Mouse (Mus musculus) heart, embryonic 13.5 days (tissue): ENCODE data around the gene Ttc7b. TPM values are rescaled to one million over a fixed set of nuclear protein-coding genes. Genes with fewer than 3 reads are reported as not detected.

Experiments
- ATAC-seq: fragments of 200-750 bp; cut with Nextera tagmentation; 2 replicates; pipeline ENCODE4 v1.8.0; 2017; ENCODE audit warnings: moderate TSS enrichment; ENCODE audit not compliant: insufficient number of reproducible peaks, low FRiP score, low TSS enrichment; ENCODE audit errors: extremely low read depth
- H3K27ac ChIP-seq: fragments of 300-500 bp; sonication (generic); replicated peaks from 2 replicates; pipeline ENCODE4 v1.5.1; 2015; ENCODE audit warnings: moderate library complexity, mild to moderate bottlenecking, inconsistent platforms
- H3K27me3 ChIP-seq: fragments of 300-500 bp; sonication (generic); replicated peaks from 2 replicates; pipeline ENCODE4 v1.6.1; 2015; ENCODE audit warnings: mild to moderate bottlenecking, inconsistent platforms
- H3K36me3 ChIP-seq: fragments of 300-500 bp; sonication (generic); 2 replicates; pipeline ENCODE4 v1.6.1; 2015; ENCODE audit warnings: mild to moderate bottlenecking, inconsistent platforms
- H3K4me1 ChIP-seq: fragments of 300-500 bp; sonication (generic); 2 replicates; pipeline ENCODE4 v1.6.1; 2015; ENCODE audit warnings: inconsistent platforms
- H3K4me2 ChIP-seq: fragments of 300-500 bp; sonication (generic); 2 replicates; pipeline ENCODE4 v1.6.1; 2015; ENCODE audit warnings: inconsistent platforms, mild to moderate bottlenecking, moderate library complexity
- H3K4me3 ChIP-seq: fragments of 300-500 bp; sonication (generic); 2 replicates; pipeline ENCODE4 v1.5.1; 2015; ENCODE audit warnings: moderate library complexity, mild to moderate bottlenecking, inconsistent platforms
- H3K9ac ChIP-seq: fragments of 300-500 bp; sonication (generic); 2 replicates; pipeline ENCODE4 v1.6.1; 2015; ENCODE audit warnings: inconsistent platforms, mild to moderate bottlenecking, moderate library complexity
- H3K9me3 ChIP-seq: fragments of 300-500 bp; sonication (generic); 2 replicates; pipeline ENCODE4 v1.6.1; 2016; ENCODE audit warnings: inconsistent platforms
- WGBS: fragments of 180-500 bp; shearing (Covaris S2); methylation state at CpG from one replicate; pipeline ENCODE4 v1.1.7; 2015; ENCODE audit warnings: mixed read lengths; 5-methylcytosine and 5-hydroxymethylcytosine counted together
- polyA plus RNA-seq: library from polyadenylated mRNA; unstranded; fragments of >200 nt; fragmentation: Nextera tagmentation; extraction: Ambion mirVana; gene quantifications from 2 replicates; pipeline ENCODE4 v1.2.1, GENCODE M21; 2015

The Ttc7b gene
- polyA plus RNA-seq, 1 experiment from 2014 or later = 6.5 TPM

- Histone ChIP-seq H3K4me2 (no peak overlapping the region), H3K9me3 (no peaks in the 10 kb centered on the region), H3K4me3 (no peak overlapping the region), H3K9ac (no peak overlapping the region), H3K4me1 (no peaks in the 10 kb centered on the region), H3K27me3 (no peaks in the 10 kb centered on the region), H3K27ac (no peak overlapping the region), H3K36me3 (peaks cover 60% of the 10 kb centered on the region)
- 91% methylated on average over 5 of the region's 5 CpGs for WGBS
- no peak for ATAC-seq
These were observed 32.3 kb downstream of the Ttc7b start for GRCm38 (mm10) chr12:100488368-100488767.

DNA sequence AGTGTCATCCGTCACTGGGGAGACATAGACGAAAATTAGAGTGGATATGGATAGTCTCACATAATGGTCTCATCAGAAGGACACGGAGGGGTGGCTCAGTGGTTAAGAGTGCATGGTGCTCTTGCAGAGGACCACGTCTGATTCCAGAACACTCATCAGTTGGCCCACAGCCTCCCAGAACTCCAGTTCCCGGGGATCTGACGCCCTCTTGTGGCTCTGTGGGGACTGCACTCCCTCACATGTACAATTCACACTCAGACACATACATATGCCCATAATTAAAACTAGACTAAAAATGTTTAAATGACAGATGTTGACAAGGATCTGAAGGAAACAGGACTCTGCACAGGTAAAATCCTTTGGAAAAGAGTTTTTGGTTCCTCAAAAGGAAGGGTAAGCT, 34.4 kb downstream of the Ttc7b start:
- no peak overlapping the region for H3K27ac ChIP-seq
- no peaks in the 10 kb centered on the region for H3K27me3 ChIP-seq
- H3K4me2 ChIP-seq = no peak overlapping the region
- no peak overlapping the region for H3K4me3 ChIP-seq
- no peaks in the 10 kb centered on the region for H3K4me1 ChIP-seq
- peaks cover 50% of the 10 kb centered on the region for H3K36me3 ChIP-seq
- 72% methylated on average over 6 of the region's 6 CpGs for WGBS
- no peak overlapping the region for H3K9ac ChIP-seq
- no peaks in the 10 kb centered on the region for H3K9me3 ChIP-seq
- no peak for ATAC-seq

- Histone ChIP-seq H3K9ac (no peak overlapping the region), H3K4me1 (peaks cover 22% of the 10 kb centered on the region), H3K36me3 (peaks cover 33% of the 10 kb centered on the region), H3K4me3 (no peak overlapping the region), H3K27ac (no peak overlapping the region), H3K4me2 (no peak overlapping the region), H3K27me3 (no peaks in the 10 kb centered on the region), H3K9me3 (no peaks in the 10 kb centered on the region)
- no peak for ATAC-seq
- 83% methylated on average over 1 of the region's 1 CpGs for WGBS
These were observed 37.6 kb downstream of the Ttc7b start for GRCm38 (mm10) chr12:100483054-100483453.

DNA sequence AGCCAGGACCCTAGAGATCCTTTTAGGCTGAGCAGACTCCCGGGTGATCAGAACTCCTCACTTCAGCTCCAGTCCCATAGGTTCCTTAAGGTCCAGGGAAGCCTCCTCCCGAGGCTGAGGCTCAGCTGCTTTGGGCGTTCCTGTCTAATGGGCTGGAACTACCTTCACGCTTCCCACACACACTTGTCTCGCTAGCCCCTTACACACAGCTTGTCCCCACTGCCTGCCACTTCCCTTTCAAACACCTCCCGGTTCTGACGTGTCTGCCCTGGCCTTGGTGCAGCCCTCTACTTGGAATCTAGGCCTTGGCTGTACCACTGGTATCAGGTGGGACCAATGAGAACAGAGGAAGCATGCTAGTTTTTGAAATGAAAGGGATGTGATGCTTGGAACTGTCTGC, 38.4 kb downstream of the Ttc7b start:
- ATAC-seq = no peak
- no peak overlapping the region for H3K4me2 ChIP-seq
- no peak overlapping the region for H3K4me3 ChIP-seq
- peaks cover 22% of the 10 kb centered on the region for H3K4me1 ChIP-seq
- H3K9ac ChIP-seq = no peak overlapping the region
- peaks cover 34% of the 10 kb centered on the region for H3K36me3 ChIP-seq
- no peaks in the 10 kb centered on the region for H3K9me3 ChIP-seq
- no peaks in the 10 kb centered on the region for H3K27me3 ChIP-seq
- 72% methylated on average over 7 of the region's 7 CpGs for WGBS
- no peak overlapping the region for H3K27ac ChIP-seq

DNA sequence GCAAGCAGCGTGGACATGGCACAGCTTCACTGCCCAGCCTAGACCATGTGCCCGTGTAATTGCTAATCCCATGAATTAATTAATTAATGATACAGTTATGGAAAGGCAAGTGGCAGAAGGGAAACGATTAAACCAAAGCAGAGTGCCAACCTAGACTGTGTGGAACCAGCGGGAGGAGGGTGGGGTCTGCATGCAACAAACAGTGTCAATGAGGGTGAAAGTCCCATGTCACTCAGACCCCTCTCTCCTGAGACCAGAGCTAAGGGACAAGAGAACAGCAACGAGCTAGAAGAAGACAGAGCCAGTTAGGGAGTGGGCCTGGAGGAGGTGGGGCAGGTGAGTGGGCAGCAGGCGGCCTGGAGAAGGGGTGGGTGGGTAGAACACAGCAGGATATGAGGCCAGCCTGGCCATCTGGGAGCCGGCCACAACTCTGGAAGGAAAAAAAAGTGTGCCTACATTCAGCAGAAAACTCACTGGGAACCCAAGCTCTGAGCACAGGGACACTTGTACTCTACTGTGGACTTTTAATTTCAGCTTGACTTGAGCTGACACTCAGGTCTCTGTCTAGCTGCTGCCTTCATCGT, 39.1 kb downstream of the Ttc7b start:
- no peak overlapping the region for H3K4me2 ChIP-seq
- peaks cover 22% of the 10 kb centered on the region for H3K4me1 ChIP-seq
- peaks cover 33% of the 10 kb centered on the region for H3K36me3 ChIP-seq
- no peak overlapping the region for H3K27ac ChIP-seq
- H3K9me3 ChIP-seq = no peaks in the 10 kb centered on the region
- no peak overlapping the region for H3K9ac ChIP-seq
- ATAC-seq = no peak
- WGBS = 79% methylated on average over 8 of the region's 8 CpGs
- no peaks in the 10 kb centered on the region for H3K27me3 ChIP-seq
- no peak overlapping the region for H3K4me3 ChIP-seq

DNA sequence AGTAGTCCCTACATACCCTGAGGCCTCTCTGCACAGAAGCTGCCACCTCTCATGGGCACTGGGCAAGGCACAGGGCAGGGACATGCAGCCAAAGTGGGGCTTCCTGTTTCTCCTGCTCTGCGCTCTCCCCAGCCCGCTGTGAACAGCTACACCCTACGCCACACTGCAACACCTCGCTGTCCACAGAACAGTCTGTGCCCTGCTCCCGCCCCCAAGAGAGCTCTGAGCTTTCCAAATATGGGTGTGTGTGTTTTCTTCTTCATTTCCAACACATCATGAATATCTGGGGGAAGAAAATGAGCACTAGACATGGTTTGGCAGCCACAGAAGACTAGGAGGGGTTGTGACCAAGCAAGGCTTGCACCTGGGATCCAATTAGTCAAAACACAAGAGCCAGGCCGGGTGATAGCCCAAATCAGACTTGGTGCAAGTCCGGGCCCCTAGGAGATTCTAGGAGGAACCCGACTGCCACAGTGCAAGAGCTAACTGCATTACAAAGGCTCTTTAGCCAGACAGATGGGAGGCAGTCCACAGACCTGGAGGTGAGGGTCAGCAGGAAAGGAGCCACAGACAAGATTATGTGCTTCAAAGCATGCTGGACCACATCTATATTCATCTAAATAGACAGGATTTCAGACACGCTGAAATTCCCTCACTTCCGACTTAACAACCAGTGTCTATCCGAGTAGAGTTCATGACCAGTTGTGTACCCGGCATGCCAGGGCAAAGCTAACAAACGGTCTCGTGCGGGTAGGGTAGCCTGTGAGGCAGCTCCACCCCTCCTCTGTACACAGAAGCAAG, 39.8 kb downstream of the Ttc7b start:
- H3K36me3 ChIP-seq = peaks cover 27% of the 10 kb centered on the region
- ATAC-seq = no peak
- peaks cover 29% of the 10 kb centered on the region for H3K4me1 ChIP-seq
- H3K9ac ChIP-seq = no peak overlapping the region
- H3K27me3 ChIP-seq = no peaks in the 10 kb centered on the region
- no peak overlapping the region for H3K4me2 ChIP-seq
- no peak overlapping the region for H3K4me3 ChIP-seq
- H3K27ac ChIP-seq = no peak overlapping the region
- no peaks in the 10 kb centered on the region for H3K9me3 ChIP-seq
- WGBS = 83% methylated on average over 15 of the region's 15 CpGs

DNA sequence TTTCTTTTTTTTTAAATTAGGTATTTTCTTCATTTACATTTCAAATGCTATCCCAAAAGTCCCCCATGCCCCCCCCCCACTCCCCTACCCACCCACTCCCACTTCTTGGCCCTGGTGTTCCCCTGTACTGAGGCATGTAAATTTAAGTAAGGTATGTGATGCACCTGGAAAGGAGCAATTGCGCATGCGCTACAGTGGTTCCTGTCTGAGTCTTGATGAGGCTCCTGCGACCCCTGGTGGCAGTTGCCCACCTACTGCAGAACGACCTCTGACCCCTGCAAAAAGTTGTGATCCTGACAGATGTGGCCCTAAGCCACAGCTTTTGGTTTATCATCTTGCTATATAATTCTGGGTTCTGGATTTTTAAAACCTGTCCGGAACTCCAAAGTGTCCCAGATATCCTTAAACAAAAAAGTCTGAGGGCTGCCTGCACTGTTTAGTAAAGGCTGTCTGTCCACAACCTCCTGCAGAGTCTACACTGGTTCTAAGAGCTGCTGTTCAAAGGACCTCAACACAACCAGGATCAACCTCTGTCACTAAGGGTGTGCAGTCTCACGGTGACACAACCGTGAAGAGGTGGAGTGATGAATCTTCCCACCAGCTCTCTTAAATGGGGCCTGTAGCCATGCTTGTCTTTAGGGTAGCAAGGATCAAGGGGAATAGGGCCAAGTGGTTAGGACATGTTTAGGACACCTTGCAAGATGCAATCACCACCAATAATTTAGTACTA, 40.6 kb downstream of the Ttc7b start:
- Histone ChIP-seq H3K36me3 (peaks cover 21% of the 10 kb centered on the region; the same call in 1 of the 2 replicates), H3K4me3 (no peak overlapping the region), H3K27me3 (no peaks in the 10 kb centered on the region), H3K9me3 (no peaks in the 10 kb centered on the region), H3K9ac (no peak overlapping the region), H3K4me1 (peaks cover 34% of the 10 kb centered on the region), H3K4me2 (no peak overlapping the region), H3K27ac (no peak overlapping the region)
- no peak for ATAC-seq
- WGBS = 31% methylated on average over 7 of the region's 7 CpGs

DNA sequence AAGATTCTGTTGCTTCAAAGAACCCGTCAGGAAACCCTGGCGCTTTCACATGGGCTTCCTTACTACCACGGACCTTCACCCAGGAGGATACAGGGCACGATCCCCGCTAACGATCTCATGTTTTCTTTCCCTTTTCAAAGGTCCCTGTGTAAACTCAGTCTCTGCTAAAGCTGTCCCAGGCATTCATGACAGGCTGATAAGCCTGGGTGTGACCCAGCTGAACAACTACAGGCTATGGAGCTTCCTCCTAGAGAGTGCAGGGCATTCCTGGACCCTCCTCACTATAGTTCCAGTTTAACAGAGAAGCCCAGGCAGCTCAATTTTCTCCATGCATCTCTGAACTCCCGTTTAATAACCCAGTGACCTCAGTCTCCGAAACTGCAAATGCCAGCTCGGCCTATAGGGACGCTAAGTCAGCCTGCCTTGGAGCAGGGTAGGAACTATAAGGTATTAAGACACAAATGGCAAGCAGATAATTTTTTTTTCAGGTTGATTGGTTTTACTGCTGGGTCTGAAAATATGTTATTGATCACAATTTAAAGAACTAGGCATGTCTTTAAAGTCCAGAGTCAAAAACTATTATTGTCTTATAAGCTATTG, 41.3 kb downstream of the Ttc7b start:
- peak overlapping the region; percentile 13 for H3K27ac ChIP-seq
- 43% methylated on average over 10 of the region's 10 CpGs for WGBS
- H3K4me3 ChIP-seq = no peak overlapping the region
- no peak for ATAC-seq
- H3K4me1 ChIP-seq = peaks cover 36% of the 10 kb centered on the region
- peak overlapping the region; percentile 45 for H3K9ac ChIP-seq
- no peaks in the 10 kb centered on the region for H3K27me3 ChIP-seq
- H3K36me3 ChIP-seq = peaks cover 21% of the 10 kb centered on the region; the same call in 1 of the 2 replicates
- no peaks in the 10 kb centered on the region for H3K9me3 ChIP-seq
- peak overlapping the region; percentile 33; the same call in 1 of the 2 replicates for H3K4me2 ChIP-seq

- no peak overlapping the region for H3K9ac ChIP-seq
- H3K27ac ChIP-seq = peak overlapping the region; percentile 13
- H3K4me1 ChIP-seq = peaks cover 36% of the 10 kb centered on the region
- H3K27me3 ChIP-seq = no peaks in the 10 kb centered on the region
- no peak for ATAC-seq
- no peak overlapping the region for H3K4me2 ChIP-seq
- no peaks in the 10 kb centered on the region for H3K9me3 ChIP-seq
- WGBS = 61% methylated on average over 6 of the region's 6 CpGs
- H3K4me3 ChIP-seq = no peak overlapping the region
- peaks cover 15% of the 10 kb centered on the region; the same call in 1 of the 2 replicates for H3K36me3 ChIP-seq
These were observed 42.0 kb downstream of the Ttc7b start for GRCm38 (mm10) chr12:100478615-100479014.

DNA sequence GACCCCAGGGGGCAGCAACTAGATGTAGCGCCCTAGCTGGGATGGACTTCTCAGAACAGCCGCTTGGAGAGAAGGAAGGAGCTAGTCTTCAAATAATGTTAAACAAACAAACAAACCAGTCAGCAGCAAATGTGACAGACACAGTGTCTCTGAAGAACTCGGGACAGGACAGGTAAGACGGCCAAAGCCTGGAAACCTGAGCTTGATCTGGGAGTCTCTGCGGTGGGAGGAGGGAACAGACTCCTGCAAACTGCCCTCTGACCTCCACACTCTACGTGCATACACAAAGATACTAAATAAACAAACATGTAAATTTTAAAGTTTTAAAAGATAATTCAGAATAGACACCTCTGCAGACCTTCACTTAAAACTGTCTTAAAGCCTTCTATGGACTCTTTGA, 42.5 kb downstream of the Ttc7b start:
- H3K4me2 ChIP-seq = no peak overlapping the region
- H3K27ac ChIP-seq = no peak overlapping the region
- 82% methylated on average over 6 of the region's 6 CpGs for WGBS
- peaks cover 11% of the 10 kb centered on the region; the same call in 1 of the 2 replicates for H3K36me3 ChIP-seq
- H3K9ac ChIP-seq = no peak overlapping the region
- ATAC-seq = no peak
- no peak overlapping the region for H3K4me3 ChIP-seq
- no peaks in the 10 kb centered on the region for H3K9me3 ChIP-seq
- H3K27me3 ChIP-seq = no peaks in the 10 kb centered on the region
- H3K4me1 ChIP-seq = peaks cover 36% of the 10 kb centered on the region

- H3K36me3 ChIP-seq = peaks cover 11% of the 10 kb centered on the region; the same call in 1 of the 2 replicates
- H3K9ac ChIP-seq = no peak overlapping the region
- no peaks in the 10 kb centered on the region for H3K27me3 ChIP-seq
- H3K4me2 ChIP-seq = no peak overlapping the region
- no peak for ATAC-seq
- H3K4me3 ChIP-seq = no peak overlapping the region
- H3K27ac ChIP-seq = no peak overlapping the region
- H3K4me1 ChIP-seq = peaks cover 36% of the 10 kb centered on the region
- H3K9me3 ChIP-seq = no peaks in the 10 kb centered on the region
- 71% methylated on average over 6 of the region's 6 CpGs for WGBS
These were observed 43.2 kb downstream of the Ttc7b start for GRCm38 (mm10) chr12:100477474-100477873.
